Mouse (Mus musculus) lung, postnatal 36 days (tissue): ENCODE measurements at regions not wholly inside any gene's neighbourhood (a gene's known extent, or its start where the extent isn't known, plus 50 kb on each side); places are given as distances from the start of the nearest gene placed in this dataset.

Experiments used
- DNase-seq: peaks from one replicate; pipeline ENCODE4 v3.0.0; 2022; ENCODE audit warnings: mixed read lengths

GRCm38 (mm10) chrX:98375437-98375836, 226.9 kb downstream of the Ar start:
- no peak for DNase-seq

- peak; percentile 59 for DNase-seq
These were observed 231.8 kb downstream of the Ar start for GRCm38 (mm10) chrX:98380247-98380905.

GRCm38 (mm10) chrX:98384017-98384416, 235.4 kb downstream of the Ar start:
- no peak for DNase-seq

- no peak for DNase-seq
These were observed 243.8 kb downstream of the Ar start for GRCm38 (mm10) chrX:98392376-98392775.

GRCm38 (mm10) chrX:98409090-98409489, 260.5 kb downstream of the Ar start:
- no peak for DNase-seq

- no peak for DNase-seq
These were observed 270.9 kb downstream of the Ar start for GRCm38 (mm10) chrX:98419437-98419836.

- no peak for DNase-seq
These were observed 303.5 kb downstream of the Ar start for GRCm38 (mm10) chrX:98452026-98452425.

- no peak for DNase-seq
These were observed 328.1 kb downstream of the Ar start for GRCm38 (mm10) chrX:98476473-98477254.
